Mouse (Mus musculus) stomach, postnatal 0 days (tissue): ENCODE data around the gene Msx3. TPM values are rescaled to one million over a fixed set of nuclear protein-coding genes. Genes with fewer than 3 reads are reported as not detected.

Source experiments
- ATAC-seq: fragments of 200-750 bp; cut with Nextera tagmentation; 2 replicates; pipeline ENCODE4 v1.8.0; 2017; ENCODE audit not compliant: low FRiP score, low TSS enrichment
- DNase-seq: peaks from one replicate; pipeline ENCODE4 v3.0.0-alpha.2; 2016; ENCODE audit warnings: low spot score
- H3K27ac ChIP-seq: fragments of 300-500 bp; sonication (generic); replicated peaks from 2 replicates; pipeline ENCODE4 v1.5.1; 2014; ENCODE audit warnings: mild to moderate bottlenecking, control low read depth
- H3K27me3 ChIP-seq: fragments of 300-500 bp; sonication (generic); 2 replicates; pipeline ENCODE4 v1.6.1; 2014; ENCODE audit warnings: low read length; ENCODE audit not compliant: control insufficient read depth, insufficient read depth
- H3K36me3 ChIP-seq: fragments of 300-500 bp; sonication (generic); 2 replicates; pipeline ENCODE4 v1.6.1; 2014; ENCODE audit warnings: low read length, mixed read lengths; ENCODE audit not compliant: control insufficient read depth, insufficient read depth
- H3K4me1 ChIP-seq: fragments of 300-500 bp; sonication (generic); replicated peaks from 2 replicates; pipeline ENCODE4 v1.6.1; 2014; ENCODE audit warnings: antibody characterized with exemption; ENCODE audit not compliant: control insufficient read depth, insufficient read depth
- H3K4me2 ChIP-seq: fragments of 300-500 bp; sonication (generic); replicated peaks from 2 replicates; pipeline ENCODE4 v1.6.1; 2014; ENCODE audit warnings: low read depth, mild to moderate bottlenecking, control low read depth, moderate library complexity
- H3K4me3 ChIP-seq: fragments of 300-500 bp; sonication (generic); 2 replicates; pipeline ENCODE4 v1.5.1; 2014; ENCODE audit warnings: low read depth, low read length, control low read depth
- H3K9ac ChIP-seq: fragments of 300-500 bp; sonication (generic); 2 replicates; pipeline ENCODE4 v1.6.1; 2014; ENCODE audit warnings: mild to moderate bottlenecking, low read length, control low read depth, mixed read lengths
- H3K9me3 ChIP-seq: fragments of 300-500 bp; sonication (generic); 2 replicates; pipeline ENCODE4 v1.6.1; 2016; ENCODE audit warnings: low read length; ENCODE audit not compliant: control insufficient read depth
- CTCF ChIP-seq: IDR thresholded peaks from 2 replicates; pipeline ENCODE4 v1.5.1; 2016; ENCODE audit warnings: antibody characterized with exemption, low read depth, mild to moderate bottlenecking, moderate library complexity
- EP300 ChIP-seq: optimal IDR thresholded peaks from 2 replicates; pipeline ENCODE3; 2016; ENCODE audit warnings: antibody characterized with exemption
- WGBS: fragments of 180-500 bp; shearing (Covaris S2); extraction: QIAGEN DNeasy Blood & Tissue Kit; methylation state at CpG from one replicate; pipeline ENCODE4 v1.1.7; 2014; 5-methylcytosine and 5-hydroxymethylcytosine counted together
- polyA plus RNA-seq: library from polyadenylated mRNA; unstranded; fragments of >200 nt; fragmentation: Nextera tagmentation; extraction: Ambion mirVana; gene quantifications from 2 replicates; pipeline ENCODE4 v1.2.1, GENCODE M21; 2015

The Msx3 gene
- 0.04 TPM in 1 of 2 replicates, not detected in the other for polyA plus RNA-seq

- DNase-seq = no peak
- peak; percentile 36; the same call in 1 of the 2 replicates for ATAC-seq
- no peaks in the 10 kb centered on the region; the same call in 1 of the 2 replicates for H3K4me1 ChIP-seq
- TF ChIP-seq CTCF (no peak), EP300 (no peak)
- H3K9ac ChIP-seq = no peak within 1 kb of the TSS; the same call in 1 of the 2 replicates
- peaks cover 22% of the 10 kb centered on the region; the same call in 1 of the 2 replicates for H3K27me3 ChIP-seq
- no peak within 1 kb of the TSS for H3K27ac ChIP-seq
- WGBS = 3% methylated on average over 55 of the region's 56 CpGs
- peak within 1 kb of the TSS; percentile 69 for H3K4me2 ChIP-seq
- no peaks in the 10 kb centered on the region for H3K9me3 ChIP-seq
- H3K36me3 ChIP-seq = no peaks in the 10 kb centered on the region
- H3K4me3 ChIP-seq = peak within 1 kb of the TSS; percentile 41
Observed at GRCm38 (mm10) chr7:140048361-140049114, at the start of gene Msx3. Msx3 (minus strand) TSS chr7:140049089.

- H3K9me3 ChIP-seq = no peaks in the 10 kb centered on the region
- H3K4me1 ChIP-seq = 0 out of 2 replicates have a peak, but pooled peaks cover 2% of the 10 kb centered on the region
- no peak for DNase-seq
Observed at GRCm38 (mm10) chr7:140098466-140098865, 49.6 kb upstream of the Msx3 start.

GRCm38 (mm10) chr7:140096055-140096454 lies 47.2 kb upstream of the Msx3 start:
- Histone ChIP-seq H3K4me2 (no peak overlapping the region), H3K27me3 (no peaks in the 10 kb centered on the region), H3K4me1 (0 out of 2 replicates have a peak, but pooled peaks cover 2% of the 10 kb centered on the region), H3K27ac (no peak overlapping the region), H3K4me3 (no peak overlapping the region), H3K9me3 (no peaks in the 10 kb centered on the region), H3K36me3 (no peaks in the 10 kb centered on the region), H3K9ac (no peak overlapping the region)
- TF ChIP-seq EP300 = no peak
- TF ChIP-seq CTCF = no peak
- DNase-seq = no peak
- ATAC-seq = no peak

More at GRCm38 (mm10) chr7:140098466-140098865, 49.6 kb upstream of the Msx3 start:
- Histone ChIP-seq H3K27me3 (no peaks in the 10 kb centered on the region), H3K4me3 (no peak overlapping the region), H3K36me3 (no peaks in the 10 kb centered on the region), H3K9ac (no peak overlapping the region), H3K27ac (no peak overlapping the region), H3K4me2 (no peak overlapping the region)
- WGBS = 95% methylated on average over 1 of the region's 1 CpGs
- TF ChIP-seq EP300 (no peak), CTCF (no peak)
- no peak for ATAC-seq

- WGBS = 43% methylated on average over 1 of the region's 1 CpGs
- Histone ChIP-seq H3K9me3 (no peaks in the 10 kb centered on the region), H3K27me3 (no peaks in the 10 kb centered on the region), H3K36me3 (no peaks in the 10 kb centered on the region), H3K27ac (no peak overlapping the region), H3K9ac (no peak overlapping the region), H3K4me1 (0 out of 2 replicates have a peak, but pooled peaks cover 2% of the 10 kb centered on the region), H3K4me2 (no peak overlapping the region), H3K4me3 (no peak overlapping the region)
- DNase-seq (peak; percentile 37), ATAC-seq (peak; percentile 18; the same call in 1 of the 2 replicates)
- TF ChIP-seq CTCF (no peak), EP300 (no peak)
Observed at GRCm38 (mm10) chr7:140095556-140095955, 46.7 kb upstream of the Msx3 start.

- H3K4me3 ChIP-seq = no peak overlapping the region
- no peaks in the 10 kb centered on the region for H3K36me3 ChIP-seq
- H3K27ac ChIP-seq = no peak overlapping the region
- DNase-seq (peak; percentile 62), ATAC-seq (peak; percentile 65)
- H3K4me2 ChIP-seq = no peak overlapping the region
- 38% methylated on average over 5 of the region's 5 CpGs for WGBS
- H3K9me3 ChIP-seq = no peaks in the 10 kb centered on the region
- TF ChIP-seq EP300 = no peak
- no peak for TF ChIP-seq CTCF
- H3K27me3 ChIP-seq = no peaks in the 10 kb centered on the region
- H3K4me1 ChIP-seq = 0 out of 2 replicates have a peak, but pooled peaks cover 2% of the 10 kb centered on the region
- no peak overlapping the region for H3K9ac ChIP-seq
Observed at GRCm38 (mm10) chr7:140094954-140095353, 46.1 kb upstream of the Msx3 start.
